Mouse (Mus musculus) hindbrain, embryonic 10.5 days (tissue): Measurements from ENCODE around the gene Fam217a. TPM values are rescaled to one million over a fixed set of nuclear protein-coding genes. Genes with fewer than 3 reads are reported as not detected.
"Not testable (repeated sequence)": the region's sequence is repeated elsewhere in the genome, so short reads cannot be mapped to it uniquely, and the experiment has no call there.

Source experiments
- DNase-seq: peaks from one replicate; pipeline ENCODE4 v3.0.0-alpha.2; 2017; ENCODE audit warnings: low spot score
- H3K27ac ChIP-seq: fragments of 300-500 bp; sonication (generic); 2 replicates; pipeline ENCODE4 v1.5.1; 2016; ENCODE audit warnings: mild to moderate bottlenecking, moderate library complexity
- H3K27me3 ChIP-seq: fragments of 300-500 bp; sonication (generic); 2 replicates; pipeline ENCODE4 v1.6.1; 2016; ENCODE audit warnings: mild to moderate bottlenecking; ENCODE audit not compliant: poor library complexity, insufficient read depth, severe bottlenecking
- H3K36me3 ChIP-seq: fragments of 300-500 bp; sonication (generic); 2 replicates; pipeline ENCODE4 v1.6.1; 2016; ENCODE audit warnings: mild to moderate bottlenecking, moderate library complexity
- H3K4me1 ChIP-seq: fragments of 300-500 bp; sonication (generic); replicated peaks from 2 replicates; pipeline ENCODE4 v1.6.1; 2016; ENCODE audit warnings: mild to moderate bottlenecking
- H3K4me3 ChIP-seq: fragments of 300-500 bp; sonication (generic); 2 replicates; pipeline ENCODE4 v1.5.1; 2016; ENCODE audit warnings: mild to moderate bottlenecking, moderate library complexity
- H3K9me3 ChIP-seq: fragments of 300-500 bp; sonication (generic); 2 replicates; pipeline ENCODE4 v1.6.1; 2016; ENCODE audit warnings: mild to moderate bottlenecking, moderate library complexity
- WGBS: fragments of 180-500 bp; shearing (Covaris S2); methylation state at CpG from one replicate; pipeline ENCODE4 v1.1.7; 2016; 5-methylcytosine and 5-hydroxymethylcytosine counted together
- polyA plus RNA-seq: library from polyadenylated mRNA; unstranded; fragments of >200 nt; fragmentation: Nextera tagmentation; extraction: Ambion mirVana; gene quantifications from 2 replicates; pipeline ENCODE4 v1.2.1, GENCODE M21; 2016

Gene Fam217a
- polyA plus RNA-seq, 1 experiment from 2014 or later: 1.3 TPM

DNA sequence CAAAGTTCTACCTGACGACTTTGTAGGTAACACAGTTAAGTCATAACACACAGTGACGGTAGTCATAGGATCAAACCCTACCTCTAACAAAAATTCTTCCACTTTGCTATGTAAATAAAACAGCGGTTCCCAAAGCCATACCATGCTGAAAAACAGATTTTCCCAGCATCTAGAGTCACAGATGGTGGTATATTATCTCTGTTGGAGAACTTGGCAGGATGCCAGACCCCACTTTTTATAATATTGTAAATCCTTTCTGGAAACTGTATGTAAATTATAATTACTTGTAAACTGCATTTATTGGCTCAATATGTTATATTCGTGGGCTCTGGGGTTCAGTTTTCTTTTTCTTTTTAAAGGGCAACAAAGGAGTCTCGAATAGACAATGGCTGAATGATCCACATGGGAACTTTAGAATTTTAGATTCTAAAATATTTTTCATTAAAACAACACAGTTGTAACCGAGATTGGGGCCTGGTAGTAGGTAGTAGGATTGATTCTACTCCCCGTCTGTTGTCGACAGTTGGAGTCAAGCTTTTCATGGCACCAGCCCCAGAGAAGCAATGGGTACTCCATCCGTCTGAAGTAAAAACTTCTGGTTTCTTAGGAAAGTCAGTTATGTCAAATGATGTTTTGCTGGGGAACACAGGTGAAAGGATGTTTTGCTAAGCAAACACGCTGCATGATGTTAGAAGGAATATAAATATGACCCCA is 11.0 kb upstream of the Fam217a start:
- Histone ChIP-seq H3K4me1 (no peaks in the 10 kb centered on the region), H3K4me3 (no peak overlapping the region), H3K27ac (no peak overlapping the region), H3K36me3 (no peaks in the 10 kb centered on the region), H3K9me3 (no peaks in the 10 kb centered on the region), H3K27me3 (no peaks in the 10 kb centered on the region)
- DNase-seq: no peak
- 85% methylated on average over 10 of the region's 10 CpGs for WGBS

DNA sequence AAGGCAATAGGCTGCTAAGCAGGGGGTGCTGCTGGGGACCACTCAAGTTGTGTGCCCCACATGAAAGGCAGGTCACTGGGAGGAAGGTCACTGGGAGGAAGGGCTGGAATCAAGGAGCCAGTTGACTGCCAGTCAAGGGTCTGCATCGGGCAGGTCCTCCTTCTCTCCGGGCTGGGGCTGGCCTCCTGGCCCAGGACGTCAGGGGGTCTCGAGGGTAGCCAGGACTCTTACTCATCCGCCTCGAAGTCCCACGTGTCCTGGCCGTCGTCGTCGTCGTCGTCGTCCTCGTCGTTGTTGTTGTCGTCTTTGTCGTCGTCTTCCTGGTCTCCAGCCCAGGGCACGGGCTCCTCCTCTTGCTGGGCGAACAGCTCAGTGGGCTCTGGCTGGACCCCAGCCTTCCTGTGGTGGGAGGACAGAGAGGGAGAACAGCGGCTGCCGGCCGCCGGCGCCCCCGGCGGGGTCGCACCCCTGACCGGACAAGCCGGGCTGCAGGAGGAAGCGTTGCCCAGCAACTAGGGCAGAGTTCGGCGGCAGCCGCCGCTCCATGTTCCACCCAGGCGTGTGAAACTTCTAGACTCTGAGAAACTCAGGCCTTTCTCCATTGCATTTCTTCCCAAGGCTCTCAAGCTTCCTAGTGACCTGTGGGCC is 7.5 kb downstream of the Fam217a start:
- peak; percentile 70 for DNase-seq

DNA sequence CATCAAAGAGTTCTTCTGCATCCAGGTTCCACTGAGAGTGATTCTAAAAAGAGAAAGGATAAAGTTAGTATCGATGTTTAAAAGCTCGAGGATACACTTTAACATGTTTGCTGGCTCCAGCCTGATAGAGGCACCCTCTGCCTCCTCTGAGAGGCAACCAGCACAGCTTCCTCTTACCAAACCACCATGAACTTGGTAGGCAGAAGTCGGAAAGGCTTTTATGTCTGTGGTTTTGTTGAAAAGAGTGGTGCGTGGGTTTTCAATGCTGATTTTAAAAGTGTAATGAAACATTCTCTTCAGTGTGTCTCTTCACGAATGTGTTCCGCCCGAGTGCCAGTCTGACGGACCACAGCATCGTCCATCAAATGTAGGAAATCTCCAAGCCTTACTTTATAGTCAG is 9.5 kb downstream of the Fam217a start:
- WGBS: 86% methylated on average over 9 of the region's 9 CpGs
- no peak overlapping the region for H3K27ac ChIP-seq
- no peaks in the 10 kb centered on the region for H3K27me3 ChIP-seq
- no peak overlapping the region for H3K4me3 ChIP-seq
- H3K9me3 ChIP-seq: no peaks in the 10 kb centered on the region
- peaks cover 10% of the 10 kb centered on the region for H3K4me1 ChIP-seq
- H3K36me3 ChIP-seq: no peaks in the 10 kb centered on the region
- no peak for DNase-seq

More for the DNA sequence above, 7.5 kb downstream of the Fam217a start:
- Histone ChIP-seq H3K4me3 (peak overlapping the region; percentile 43), H3K36me3 (no peaks in the 10 kb centered on the region), H3K27me3 (no peaks in the 10 kb centered on the region), H3K9me3 (no peaks in the 10 kb centered on the region), H3K27ac (peak overlapping the region; percentile 79), H3K4me1 (peaks cover 10% of the 10 kb centered on the region)
- 24% methylated on average over 37 of the region's 37 CpGs for WGBS

DNA sequence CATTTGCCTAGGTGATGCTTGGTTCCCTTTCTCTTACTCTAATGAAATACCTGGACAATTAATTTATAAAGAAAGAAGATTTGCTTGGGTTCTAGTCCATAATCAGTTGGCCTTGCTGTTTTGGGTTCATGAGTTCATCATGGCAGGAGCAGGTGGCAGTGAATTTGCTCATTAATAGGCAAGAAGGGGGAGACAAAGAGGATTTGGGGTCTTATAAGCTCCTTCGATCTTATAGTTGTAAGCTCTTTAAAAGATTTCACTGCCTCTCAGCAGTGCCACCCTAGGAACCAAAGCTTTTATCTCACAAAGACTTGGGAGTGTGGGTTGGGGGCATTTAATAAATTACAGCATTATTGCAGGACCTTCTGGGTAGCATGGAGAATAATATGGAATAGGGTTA is 31.2 kb downstream of the Fam217a start:
- WGBS: 95% methylated on average over 1 of the region's 1 CpGs
- H3K36me3 ChIP-seq: peaks cover 100% of the 10 kb centered on the region

DNA sequence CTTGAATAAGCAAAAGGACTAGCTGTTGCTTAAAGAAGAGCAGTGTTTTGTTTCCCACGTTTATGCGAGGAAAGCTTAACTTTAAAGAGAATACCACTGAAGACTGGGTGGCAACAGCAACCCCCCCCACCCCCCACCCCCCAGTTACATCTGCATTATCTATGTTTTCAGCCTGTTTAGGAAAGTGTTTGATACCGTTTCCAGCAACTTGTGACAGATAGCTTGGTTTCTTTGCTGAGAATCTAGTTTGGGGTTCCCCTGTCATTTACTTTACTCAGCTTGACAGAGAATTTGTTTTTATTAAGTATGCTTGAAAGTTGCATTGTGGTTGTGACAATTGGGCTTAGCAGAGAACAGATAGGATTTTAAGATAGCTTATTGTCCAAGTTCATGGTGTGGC is 47.6 kb downstream of the Fam217a start:
- H3K27ac ChIP-seq: peak overlapping the region; percentile 99
- H3K4me1 ChIP-seq: peaks cover 28% of the 10 kb centered on the region
- peak overlapping the region; percentile 97 for H3K4me3 ChIP-seq
- no peaks in the 10 kb centered on the region for H3K27me3 ChIP-seq
- DNase-seq: no peak
- peaks cover 19% of the 10 kb centered on the region for H3K36me3 ChIP-seq
- 19% methylated on average over 3 of the region's 3 CpGs for WGBS
- H3K9me3 ChIP-seq: no peaks in the 10 kb centered on the region

More for the DNA sequence above, 31.2 kb downstream of the Fam217a start:
- Histone ChIP-seq H3K4me3 (no peak overlapping the region), H3K9me3 (no peaks in the 10 kb centered on the region), H3K27me3 (no peaks in the 10 kb centered on the region), H3K4me1 (no peaks in the 10 kb centered on the region), H3K27ac (no peak overlapping the region)
- DNase-seq: no peak

DNA sequence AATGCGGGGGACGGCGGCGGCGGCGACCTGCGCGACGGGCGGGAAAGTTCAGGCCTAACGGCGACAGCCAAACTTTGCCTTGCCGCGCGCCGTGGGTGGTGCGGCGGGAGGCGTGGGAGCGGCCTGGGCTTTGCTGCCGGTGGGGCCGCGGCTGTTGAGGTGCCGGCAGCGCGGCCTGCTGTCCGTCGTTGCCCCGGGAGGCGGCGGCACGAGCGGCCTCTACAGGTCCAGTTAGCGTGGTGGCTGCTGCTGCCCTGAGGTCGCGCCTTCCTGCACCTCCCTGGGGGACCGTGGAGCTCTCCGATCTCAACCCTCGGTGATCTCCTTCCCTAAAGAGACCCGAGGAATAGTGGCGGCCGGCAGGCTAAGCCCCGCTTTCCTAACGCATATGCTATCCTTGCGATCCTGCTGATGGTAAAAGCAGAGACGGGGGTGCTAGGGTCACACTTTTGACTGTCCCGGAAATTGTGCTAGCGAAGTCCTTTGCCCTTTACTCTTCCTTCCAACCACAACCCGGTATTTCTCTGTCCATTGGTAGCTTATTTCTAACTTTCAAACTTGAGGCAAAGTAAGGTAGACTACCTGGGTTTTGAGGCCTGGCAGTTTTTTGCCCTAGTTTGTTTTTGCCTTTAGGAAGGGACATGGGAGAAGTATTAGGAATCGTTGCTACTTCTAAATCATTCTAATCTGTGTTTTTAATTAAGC is 48.2 kb downstream of the Fam217a start:
- H3K4me3 ChIP-seq: peak overlapping the region; percentile 97
- H3K27ac ChIP-seq: peak overlapping the region; percentile 99
- DNase-seq: peak; percentile 76
- no peaks in the 10 kb centered on the region for H3K9me3 ChIP-seq
- WGBS: under 1% methylated on average over 50 of the region's 50 CpGs
- H3K27me3 ChIP-seq: no peaks in the 10 kb centered on the region
- peaks cover 13% of the 10 kb centered on the region for H3K36me3 ChIP-seq
- H3K4me1 ChIP-seq: peaks cover 28% of the 10 kb centered on the region

DNA sequence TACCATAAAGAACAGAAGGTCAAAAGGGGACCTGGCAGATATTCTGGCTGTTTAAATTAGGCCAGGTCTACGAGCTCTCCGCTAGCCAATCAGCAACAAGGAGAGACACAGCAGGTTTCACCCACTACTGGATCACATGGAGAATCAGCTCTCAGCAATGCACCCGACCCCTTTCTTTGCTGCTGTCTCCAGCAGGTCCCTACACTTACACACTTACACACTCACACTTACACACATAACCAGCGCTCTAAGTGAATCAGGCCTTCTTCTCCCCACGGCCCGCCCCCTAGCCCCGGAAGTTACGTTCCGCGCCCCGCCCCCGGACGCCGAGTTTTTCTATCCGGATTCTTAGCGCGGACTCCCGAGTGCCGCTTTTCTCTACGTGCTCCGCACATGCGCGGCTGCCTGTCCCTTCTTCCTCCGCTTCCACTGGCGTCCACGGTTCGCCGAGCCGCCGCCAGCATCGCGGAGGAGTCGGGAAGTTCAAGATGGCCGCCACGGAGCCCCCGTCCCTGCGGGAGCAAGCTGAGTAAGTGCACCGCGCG is 48.9 kb downstream of the Fam217a start, which contains the start of gene Prpf4b:
TSS of gene Prpf4b (plus strand) at position 137 of the 545 bp plus-strand sequence.
- H3K9me3 ChIP-seq: no peaks in the 10 kb centered on the region
- H3K27me3 ChIP-seq: no peaks in the 10 kb centered on the region
- 1% methylated on average over 40 of the region's 40 CpGs for WGBS
- H3K27ac ChIP-seq: peak within 1 kb of the TSS; percentile 99
- H3K4me3 ChIP-seq: peak within 1 kb of the TSS; percentile 97
- peaks cover 9% of the 10 kb centered on the region for H3K36me3 ChIP-seq
- DNase-seq: peak; percentile 92
- peaks cover 28% of the 10 kb centered on the region for H3K4me1 ChIP-seq

DNA sequence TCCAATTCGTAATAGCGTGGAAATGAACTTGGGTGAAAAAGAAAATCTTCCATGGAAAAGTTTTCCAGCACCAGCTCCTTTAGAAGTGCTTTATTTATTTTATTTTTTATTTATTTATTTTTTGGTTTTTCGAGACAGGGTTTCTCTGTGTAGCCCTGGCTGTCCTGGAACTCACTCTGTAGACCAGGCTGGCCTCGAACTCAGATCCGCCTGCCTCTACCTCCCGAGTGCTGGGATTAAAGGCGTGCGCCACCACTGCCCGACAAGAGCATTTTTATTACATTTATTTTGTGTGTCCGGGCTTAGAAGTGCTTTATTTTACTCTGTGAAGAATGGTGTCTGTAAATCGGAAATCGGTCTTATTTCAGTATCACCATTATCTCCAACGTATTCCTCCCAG is 49.4 kb downstream of the Fam217a start:
- H3K9me3 ChIP-seq, DNase-seq, H3K36me3 ChIP-seq, H3K27me3 ChIP-seq: not testable (repeated sequence)
- Histone ChIP-seq H3K27ac (peak overlapping the region; percentile 99), H3K4me1 (peaks cover 28% of the 10 kb centered on the region), H3K4me3 (peak overlapping the region; percentile 97)
- 24% methylated on average over 13 of the region's 13 CpGs for WGBS

DNA sequence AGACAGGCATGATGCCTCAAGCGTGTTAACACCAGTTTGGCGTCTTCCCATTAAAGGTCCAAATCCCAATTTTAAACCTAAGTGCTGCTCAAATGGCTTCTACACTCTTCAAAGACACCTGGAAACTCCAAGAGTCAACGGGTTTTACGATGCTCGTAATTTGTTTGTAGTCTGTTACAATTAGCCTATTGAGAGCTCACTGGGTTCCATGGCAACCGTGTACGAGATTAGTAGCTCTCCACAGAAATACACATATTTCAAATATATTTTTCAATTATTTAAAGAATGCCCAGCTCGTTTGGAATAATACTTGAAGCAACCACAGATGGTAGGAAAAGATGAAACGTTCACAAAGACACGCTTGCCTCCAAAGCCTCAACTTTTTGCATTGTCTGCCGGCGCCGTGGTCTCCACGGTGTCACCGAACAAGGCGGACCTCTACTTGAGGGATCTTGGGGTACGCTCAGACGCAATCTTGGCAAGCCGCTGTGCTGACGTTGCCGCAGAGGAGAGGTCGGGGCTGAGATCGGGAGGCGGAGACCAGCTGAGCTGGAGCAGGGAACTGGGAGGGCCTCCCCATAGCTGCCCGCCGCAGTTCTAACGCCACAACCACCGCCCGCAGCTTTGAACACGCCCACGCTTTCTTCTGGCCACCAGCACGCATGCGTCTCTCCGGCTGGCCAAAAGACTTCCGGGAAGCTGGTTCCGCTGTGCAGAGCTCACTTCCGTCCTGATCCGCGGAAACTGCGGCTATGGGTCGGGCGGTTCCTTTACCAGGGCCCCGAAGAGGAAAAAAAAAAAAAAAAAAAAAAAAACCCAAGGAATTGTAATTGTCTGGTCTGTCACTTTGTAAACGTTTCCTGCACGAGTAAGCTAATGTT is 50.1 kb downstream of the Fam217a start:
- peak overlapping the region; percentile 99 for H3K27ac ChIP-seq
- DNase-seq: peak; percentile 96
- no peaks in the 10 kb centered on the region for H3K27me3 ChIP-seq
- peaks cover 3% of the 10 kb centered on the region for H3K36me3 ChIP-seq
- peak overlapping the region; percentile 97 for H3K4me3 ChIP-seq
- WGBS: 4% methylated on average over 45 of the region's 45 CpGs
- peaks cover 28% of the 10 kb centered on the region for H3K4me1 ChIP-seq
- H3K9me3 ChIP-seq: no peaks in the 10 kb centered on the region

DNA sequence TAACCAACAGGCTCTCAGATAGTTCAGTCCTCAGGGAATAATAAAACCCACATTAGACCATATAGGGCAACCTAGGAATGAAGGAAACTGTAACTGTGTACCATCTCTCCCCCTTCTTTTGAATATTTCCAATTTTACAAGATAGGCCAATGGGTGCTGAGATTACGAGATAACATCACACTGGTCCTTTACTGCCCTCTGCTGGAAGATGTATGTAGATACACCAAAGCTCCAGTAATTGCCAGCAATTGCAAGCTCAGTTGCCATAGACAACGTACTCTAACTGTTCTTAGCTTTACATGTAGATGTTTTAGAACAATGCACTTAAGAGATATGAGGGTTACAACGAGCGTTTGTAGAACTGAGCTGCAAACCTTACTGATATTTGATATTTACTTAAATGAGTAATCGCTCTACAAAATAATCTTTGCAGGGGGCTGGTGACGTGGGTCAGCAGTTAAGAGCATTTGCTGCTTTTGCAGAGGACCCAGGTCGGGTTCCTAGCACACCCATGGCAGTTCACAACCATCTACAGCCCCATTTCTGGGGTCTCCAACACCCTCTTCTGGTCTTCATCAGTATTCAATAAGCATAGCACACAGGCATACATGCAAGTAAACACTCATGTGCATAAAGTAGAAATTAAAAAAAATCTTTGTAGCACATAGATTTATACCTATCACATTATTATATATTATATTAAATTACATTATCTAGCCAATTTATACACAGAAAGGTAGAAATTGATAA is 59.5 kb downstream of the Fam217a start:
- Histone ChIP-seq H3K9me3 (no peaks in the 10 kb centered on the region), H3K27ac (no peak overlapping the region), H3K4me1 (no peaks in the 10 kb centered on the region), H3K4me3 (no peak overlapping the region), H3K36me3 (no peaks in the 10 kb centered on the region), H3K27me3 (no peaks in the 10 kb centered on the region)
- 45% methylated on average over 7 of the region's 7 CpGs for WGBS
- peak; percentile 12 for DNase-seq

DNA sequence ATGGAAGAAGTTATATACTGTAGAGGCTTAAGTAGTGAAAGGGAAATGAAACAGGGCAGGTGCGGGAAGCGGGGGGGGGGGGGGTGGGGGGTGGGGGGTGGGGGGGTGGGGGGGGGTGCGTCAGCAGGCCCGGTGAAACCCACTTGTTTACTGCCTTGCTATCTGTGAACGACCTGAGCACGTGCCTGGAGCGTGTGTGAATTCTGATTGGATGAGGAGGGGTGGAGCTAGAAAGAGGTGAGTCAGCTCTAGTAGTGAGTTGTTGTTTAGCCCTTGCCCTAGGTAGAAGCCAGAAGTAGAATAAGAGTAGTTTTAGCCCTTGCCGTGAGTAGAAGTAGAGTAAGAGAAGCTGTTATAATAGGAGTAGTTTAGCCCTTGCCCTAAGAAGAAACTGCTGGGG is 62.9 kb downstream of the Fam217a start:
- not testable (repeated sequence) for H3K36me3 ChIP-seq, H3K27me3 ChIP-seq, H3K9me3 ChIP-seq, DNase-seq, H3K4me1 ChIP-seq, H3K4me3 ChIP-seq, H3K27ac ChIP-seq
- 67% methylated on average over 7 of the region's 8 CpGs for WGBS
